Mouse (Mus musculus): ENCODE data around the gene Lrrc63. TPM values are rescaled to one million over a fixed set of nuclear protein-coding genes. Genes with fewer than 3 reads are reported as not detected.

Gene Lrrc63
- polyA plus RNA-seq, 1 experiment = 0.04 TPM

DNA sequence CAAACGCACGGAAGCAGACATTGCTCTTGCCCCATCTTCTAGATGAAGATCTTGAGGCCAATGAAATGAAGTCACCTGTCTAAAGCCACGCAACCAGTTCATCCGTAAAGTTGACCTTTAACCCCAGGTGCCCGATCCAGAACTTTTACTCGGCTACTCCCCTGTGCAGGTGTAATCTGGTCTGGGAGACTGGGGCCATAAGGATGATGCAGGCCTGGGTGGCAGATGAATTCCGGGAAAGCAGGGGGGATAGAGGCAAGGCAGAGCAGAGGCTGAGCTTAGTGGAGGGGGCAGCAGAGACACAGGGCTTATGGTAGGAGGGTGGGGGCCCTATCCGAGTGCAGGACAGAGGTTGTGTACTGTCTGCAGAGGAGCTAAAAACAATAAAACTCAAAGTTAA lies 43.6 kb upstream of the Lrrc63 start:
- WGBS = 76% methylated on average over 8 of the region's 8 CpGs
- Histone ChIP-seq H3K4me3 (replicated peaks; ENCODE audit: extremely low read depth, low read depth, low read length) (no peak overlapping the region), H3K4me1 (ENCODE audit: control insufficient read depth, insufficient read depth, low read length) (peaks cover 19% of the 10 kb centered on the region)
- TF ChIP-seq CTCF (IDR thresholded peaks at IDR 0.05; ENCODE audit: insufficient read depth, low read length) (no peak), POLR2A (IDR thresholded peaks at IDR 0.05; ENCODE audit: borderline replicate concordance, extremely low read depth, low read depth, low read length) (no peak)
- no peak for DNase-seq

DNA sequence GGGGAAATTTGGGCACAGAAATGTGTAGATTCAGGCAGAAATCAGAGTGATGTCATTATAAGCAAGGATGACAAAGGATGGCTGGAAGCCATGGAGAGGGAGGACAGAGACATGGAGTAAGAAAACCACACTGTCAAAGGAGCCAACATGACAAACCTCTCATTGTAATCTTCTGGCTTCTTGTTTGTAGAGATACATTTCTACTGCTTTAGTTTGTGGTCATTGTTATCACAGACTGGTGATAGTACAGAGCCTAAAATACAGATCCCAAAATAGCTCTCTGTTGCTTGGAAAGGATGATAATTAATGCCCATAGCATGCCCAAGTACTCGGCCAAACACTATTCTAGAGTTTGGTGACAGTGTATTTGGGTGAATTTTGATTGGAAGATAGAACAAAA lies 39.9 kb upstream of the Lrrc63 start:
- Histone ChIP-seq H3K4me1 (ENCODE audit: control insufficient read depth, insufficient read depth, low read length) (peaks cover 11% of the 10 kb centered on the region), H3K4me3 (replicated peaks; ENCODE audit: extremely low read depth, low read depth, low read length) (no peak overlapping the region)
- DNase-seq = no peak
- TF ChIP-seq CTCF (IDR thresholded peaks at IDR 0.05; ENCODE audit: insufficient read depth, low read length) (no peak), POLR2A (IDR thresholded peaks at IDR 0.05; ENCODE audit: borderline replicate concordance, extremely low read depth, low read depth, low read length) (no peak)
- 58% methylated on average over 1 of the region's 1 CpGs for WGBS

- no peak overlapping the region for H3K4me3 ChIP-seq (replicated peaks; ENCODE audit: extremely low read depth, low read depth, low read length)
- peaks cover 8% of the 10 kb centered on the region for H3K4me1 ChIP-seq (ENCODE audit: control insufficient read depth, insufficient read depth, low read length)
- 64% methylated on average over 3 of the region's 3 CpGs for WGBS
- TF ChIP-seq CTCF (IDR thresholded peaks at IDR 0.05; ENCODE audit: insufficient read depth, low read length) = no peak
- no peak for DNase-seq
These were observed 37.8 kb upstream of the Lrrc63 start for GRCm38 (mm10) chr14:75168501-75168900.

- TF ChIP-seq POLR2A (IDR thresholded peaks at IDR 0.05; ENCODE audit: borderline replicate concordance, extremely low read depth, low read depth, low read length) = no peak
- TF ChIP-seq CTCF (IDR thresholded peaks at IDR 0.05; ENCODE audit: insufficient read depth, low read length) = no peak
- H3K4me1 ChIP-seq (ENCODE audit: control insufficient read depth, insufficient read depth, low read length) = peaks cover 2% of the 10 kb centered on the region
- H3K4me3 ChIP-seq (replicated peaks; ENCODE audit: extremely low read depth, low read depth, low read length) = no peak overlapping the region
- 79% methylated on average over 2 of the region's 2 CpGs for WGBS
- DNase-seq = no peak
These were observed 35.0 kb upstream of the Lrrc63 start for GRCm38 (mm10) chr14:75165574-75166131.

DNA sequence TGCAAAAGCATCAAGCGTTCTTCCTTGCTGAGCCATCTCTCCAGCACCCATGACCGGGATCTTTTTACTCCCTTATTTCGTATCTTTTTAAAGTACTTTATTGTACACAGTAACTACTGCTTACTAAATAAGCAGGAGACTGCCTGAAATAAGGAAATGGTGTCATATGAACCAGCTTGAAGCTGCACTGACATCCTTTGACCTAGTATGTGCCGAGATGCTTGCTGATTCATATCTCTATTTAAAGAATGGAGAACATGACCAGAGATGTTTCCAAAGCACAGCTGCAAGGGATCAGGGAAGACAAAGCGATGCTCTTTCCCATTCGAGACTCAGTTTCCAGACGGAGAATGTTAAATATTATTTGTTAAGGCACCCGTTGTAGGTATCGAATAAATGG lies 33.7 kb upstream of the Lrrc63 start:
- no peak for TF ChIP-seq POLR2A (IDR thresholded peaks at IDR 0.05; ENCODE audit: borderline replicate concordance, extremely low read depth, low read depth, low read length)
- no peak for TF ChIP-seq CTCF (IDR thresholded peaks at IDR 0.05; ENCODE audit: insufficient read depth, low read length)
- Histone ChIP-seq H3K4me1 (ENCODE audit: control insufficient read depth, insufficient read depth, low read length) (peaks cover 2% of the 10 kb centered on the region), H3K4me3 (replicated peaks; ENCODE audit: extremely low read depth, low read depth, low read length) (no peak overlapping the region)
- 81% methylated on average over 9 of the region's 9 CpGs for WGBS
- DNase-seq = no peak

DNA sequence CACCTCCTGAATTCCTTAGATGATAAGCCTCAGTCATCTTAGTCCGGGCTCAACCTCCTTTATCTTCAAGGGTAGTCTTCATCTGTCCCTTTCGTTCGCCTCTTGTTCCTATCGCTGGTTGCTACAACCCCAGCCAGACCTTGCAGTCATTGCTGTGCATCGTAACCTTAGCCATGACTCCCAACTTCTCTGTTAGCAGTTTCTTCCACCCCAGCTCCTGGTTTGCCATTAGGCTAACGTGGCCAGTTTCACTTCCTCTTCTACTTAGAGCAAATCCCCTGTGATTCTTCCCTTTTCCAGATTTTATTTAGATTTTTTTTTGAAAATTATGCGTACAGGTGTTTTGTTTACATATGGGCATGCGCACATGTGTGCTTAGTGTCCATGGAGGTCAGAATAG lies 33.2 kb upstream of the Lrrc63 start:
- WGBS = 87% methylated on average over 8 of the region's 8 CpGs
- H3K4me3 ChIP-seq (replicated peaks; ENCODE audit: extremely low read depth, low read depth, low read length) = no peak overlapping the region
- no peak for TF ChIP-seq POLR2A (IDR thresholded peaks at IDR 0.05; ENCODE audit: borderline replicate concordance, extremely low read depth, low read depth, low read length)
- no peak for TF ChIP-seq CTCF (IDR thresholded peaks at IDR 0.05; ENCODE audit: insufficient read depth, low read length)
- no peak for DNase-seq
- peaks cover 2% of the 10 kb centered on the region for H3K4me1 ChIP-seq (ENCODE audit: control insufficient read depth, insufficient read depth, low read length)

DNA sequence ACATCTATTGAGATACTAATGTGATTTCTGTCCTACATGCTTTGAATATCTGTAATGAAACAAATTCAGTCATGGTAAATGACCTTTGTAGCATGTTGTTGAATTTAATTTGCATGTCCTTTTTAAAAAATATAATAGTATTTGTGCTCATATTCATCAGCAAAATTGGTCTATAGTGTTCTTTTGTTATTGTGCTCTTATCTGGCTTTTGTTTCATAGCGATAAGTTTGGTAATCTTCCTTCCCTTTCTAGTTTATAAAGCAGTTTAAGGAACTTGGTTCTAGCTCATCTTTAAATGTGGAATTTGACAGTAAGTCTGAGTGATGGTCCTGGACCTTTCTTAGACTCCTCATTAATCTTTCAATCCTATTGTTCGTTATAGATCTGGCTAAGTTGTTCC lies 28.7 kb upstream of the Lrrc63 start:
- 68% methylated on average over 2 of the region's 2 CpGs for WGBS
- DNase-seq = no peak
- Histone ChIP-seq H3K4me3 (replicated peaks; ENCODE audit: extremely low read depth, low read depth, low read length) (no peak overlapping the region), H3K4me1 (ENCODE audit: control insufficient read depth, insufficient read depth, low read length) (no peaks in the 10 kb centered on the region)
- TF ChIP-seq CTCF (IDR thresholded peaks at IDR 0.05; ENCODE audit: insufficient read depth, low read length) (no peak), POLR2A (IDR thresholded peaks at IDR 0.05; ENCODE audit: borderline replicate concordance, extremely low read depth, low read depth, low read length) (no peak)

DNA sequence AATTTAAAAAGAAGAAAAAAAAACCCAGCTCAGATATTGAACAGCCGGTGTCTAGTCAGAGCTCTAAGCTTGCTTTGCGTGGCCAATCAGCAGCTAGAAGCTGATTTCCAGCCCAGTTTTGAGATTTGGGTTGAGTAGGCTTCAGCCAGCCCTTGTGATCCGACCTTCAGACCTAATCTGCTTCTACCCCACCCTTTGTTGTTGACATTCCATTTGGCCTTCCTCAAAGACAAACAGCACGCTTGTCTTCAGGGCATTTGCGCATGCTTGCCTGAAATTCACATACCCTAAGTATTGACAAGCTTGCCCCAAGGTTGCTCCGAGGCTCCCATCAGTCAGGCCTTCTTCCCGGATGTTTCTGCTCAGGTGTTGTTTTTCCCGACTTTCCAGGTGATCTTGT lies 23.8 kb upstream of the Lrrc63 start:
- H3K4me1 ChIP-seq (ENCODE audit: control insufficient read depth, insufficient read depth, low read length) = no peaks in the 10 kb centered on the region
- no peak for DNase-seq
- TF ChIP-seq CTCF (IDR thresholded peaks at IDR 0.05; ENCODE audit: insufficient read depth, low read length) (no peak), POLR2A (IDR thresholded peaks at IDR 0.05; ENCODE audit: borderline replicate concordance, extremely low read depth, low read depth, low read length) (no peak)
- WGBS = 64% methylated on average over 8 of the region's 8 CpGs
- no peak overlapping the region for H3K4me3 ChIP-seq (replicated peaks; ENCODE audit: extremely low read depth, low read depth, low read length)

DNA sequence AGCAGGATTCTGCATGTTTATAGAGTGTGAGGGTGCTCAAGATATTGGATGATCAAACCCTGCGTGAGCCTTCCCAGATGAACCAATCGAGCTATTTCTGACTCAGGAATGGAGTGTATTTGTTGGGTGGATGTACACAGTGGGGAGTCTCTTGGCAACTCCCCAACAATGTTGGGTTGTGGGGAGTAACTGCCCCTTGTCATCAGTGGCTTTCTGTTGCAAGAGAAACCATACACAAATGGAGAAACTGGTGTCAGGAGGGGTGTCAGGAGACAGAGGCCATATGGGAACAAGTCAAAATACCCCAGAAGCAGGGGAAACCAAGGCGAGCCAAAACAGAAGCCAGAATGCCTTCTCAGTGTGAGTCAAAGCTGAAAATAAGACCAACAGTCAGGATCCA lies 20.5 kb upstream of the Lrrc63 start:
- no peak overlapping the region for H3K4me3 ChIP-seq (replicated peaks; ENCODE audit: extremely low read depth, low read depth, low read length)
- H3K4me1 ChIP-seq (ENCODE audit: control insufficient read depth, insufficient read depth, low read length) = peaks cover 5% of the 10 kb centered on the region
- TF ChIP-seq POLR2A (IDR thresholded peaks at IDR 0.05; ENCODE audit: borderline replicate concordance, extremely low read depth, low read depth, low read length) (no peak), CTCF (IDR thresholded peaks at IDR 0.05; ENCODE audit: insufficient read depth, low read length) (no peak)
- 54% methylated on average over 3 of the region's 3 CpGs for WGBS
- no peak for DNase-seq

GRCm38 (mm10) chr14:75150653-75151052 lies 20.0 kb upstream of the Lrrc63 start:
- H3K4me3 ChIP-seq (replicated peaks; ENCODE audit: extremely low read depth, low read depth, low read length) = no peak overlapping the region
- peaks cover 5% of the 10 kb centered on the region for H3K4me1 ChIP-seq (ENCODE audit: control insufficient read depth, insufficient read depth, low read length)
- no peak for DNase-seq
- TF ChIP-seq CTCF (IDR thresholded peaks at IDR 0.05; ENCODE audit: insufficient read depth, low read length) = no peak
- TF ChIP-seq POLR2A (IDR thresholded peaks at IDR 0.05; ENCODE audit: borderline replicate concordance, extremely low read depth, low read depth, low read length) = no peak
- 62% methylated on average over 2 of the region's 2 CpGs for WGBS

Measured in lung, adult 2 months (tissue).